Mouse (Mus musculus) small intestine, adult 2 months (tissue): ENCODE data around the gene Fbxl19. TPM values are rescaled to one million over a fixed set of nuclear protein-coding genes. Genes with fewer than 3 reads are reported as not detected.

Experiments used
- H3K27ac ChIP-seq: fragments of 200-500 bp; 2 replicates; pipeline ENCODE4 v1.5.1; 2012; ENCODE audit warnings: low read depth, low read length, control low read depth, inconsistent platforms; ENCODE audit not compliant: insufficient read depth
- H3K27me3 ChIP-seq: fragments of 200-500 bp; 2 replicates; pipeline ENCODE4 v1.6.1; 2012; ENCODE audit warnings: mild to moderate bottlenecking, moderate library complexity, low read length, inconsistent platforms; ENCODE audit not compliant: control insufficient read depth, insufficient read depth
- H3K36me3 ChIP-seq: fragments of 200-500 bp; 2 replicates; pipeline ENCODE4 v1.6.1; 2012; ENCODE audit warnings: mild to moderate bottlenecking, low read length, control low read depth, inconsistent platforms; ENCODE audit not compliant: control insufficient read depth, insufficient read depth
- H3K4me1 ChIP-seq: fragments of 200-500 bp; 2 replicates; pipeline ENCODE4 v1.6.1; 2012; ENCODE audit warnings: low read length, inconsistent platforms, mixed read lengths; ENCODE audit not compliant: control insufficient read depth, insufficient read depth, insufficient read length
- H3K4me3 ChIP-seq: fragments of 200-500 bp; 2 replicates; pipeline ENCODE4 v1.5.1; 2012; ENCODE audit warnings: low read depth, mild to moderate bottlenecking, control low read depth, inconsistent platforms, low read length, moderate library complexity
- CTCF ChIP-seq: fragments of 200-500 bp; IDR thresholded peaks from 2 replicates; pipeline ENCODE4 v1.5.1; 2012; ENCODE audit warnings: low read depth, mild to moderate bottlenecking, control low read depth, inconsistent platforms, low read length, moderate library complexity, mixed read lengths; ENCODE audit not compliant: insufficient replicate concordance, insufficient read length; ENCODE audit errors: extremely low read depth
- POLR2A ChIP-seq: fragments of 200-500 bp; IDR thresholded peaks from 2 replicates; pipeline ENCODE4 v1.6.1; 2012; ENCODE audit warnings: low read depth, mild to moderate bottlenecking, control low read depth, inconsistent platforms, low read length, moderate library complexity
- WGBS: fragments of 180-500 bp; shearing (Covaris S2); methylation state at CpG from one replicate; pipeline ENCODE4 v1.1.7; 2018; 5-methylcytosine and 5-hydroxymethylcytosine counted together
- polyA plus RNA-seq: library from polyadenylated mRNA; depleted of rRNA; stranded (reverse); fragments of >200 nt; gene quantifications from 2 replicates; pipeline ENCODE4 v1.2.3, GENCODE M21; 2012; rRNA removed

Fbxl19 gene
- 23.2 and 53.0 TPM in 2 replicates for polyA plus RNA-seq

DNA sequence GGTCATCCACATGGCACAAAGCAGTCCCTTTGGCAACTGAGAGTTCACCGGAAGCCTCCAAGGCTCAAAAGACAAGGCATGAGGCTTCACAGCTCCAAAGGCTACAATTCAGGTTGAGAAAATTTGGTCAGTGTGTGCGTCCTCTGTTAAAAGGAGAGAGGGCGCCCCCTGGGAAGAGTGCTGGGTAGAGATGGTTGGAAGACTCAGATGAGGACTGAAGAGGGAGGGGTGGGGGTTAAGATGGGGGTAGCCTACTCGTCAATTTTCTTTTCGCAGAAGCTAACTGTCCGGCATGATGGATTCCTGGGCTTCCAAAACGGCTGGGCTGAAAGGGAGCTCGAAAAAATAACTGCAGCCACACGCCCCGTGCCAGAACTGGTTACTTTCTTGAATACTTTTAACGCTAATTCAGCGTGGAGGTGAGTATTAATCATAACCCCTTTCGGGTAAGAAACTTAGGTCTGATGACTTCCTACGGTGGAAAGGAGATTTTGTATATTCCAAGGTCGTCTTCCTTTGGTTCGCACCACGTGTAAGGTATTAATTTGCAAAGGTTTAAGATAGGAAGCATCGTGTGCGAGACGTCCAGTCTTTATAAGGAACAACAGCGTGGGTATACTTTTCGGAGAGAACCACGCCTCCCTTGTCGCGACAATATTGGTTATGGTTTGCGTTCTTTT lies at the start of gene Fbxl19:
TSS of gene Fbxl19 (plus strand) at position 178 of the 680 bp plus-strand sequence.
- H3K4me3 ChIP-seq: peak within 1 kb of the TSS; percentile 96
- H3K27ac ChIP-seq: peak within 1 kb of the TSS; percentile 73
- H3K36me3 ChIP-seq: peaks cover 3% of the 10 kb centered on the region; the same call in 1 of the 2 replicates
- H3K27me3 ChIP-seq: no peaks in the 10 kb centered on the region
- H3K4me1 ChIP-seq: peaks cover 4% of the 10 kb centered on the region; the same call in 1 of the 2 replicates
- WGBS: under 1% methylated on average over 26 of the region's 26 CpGs
- TF ChIP-seq CTCF (peak; percentile 64; the same call in 1 of the 2 replicates), POLR2A (no peak)

- no peak overlapping the region for H3K27ac ChIP-seq
- WGBS: 86% methylated on average over 6 of the region's 6 CpGs
- TF ChIP-seq CTCF (no peak), POLR2A (no peak)
Measured at GRCm38 (mm10) chr7:127698986-127699385, 45.4 kb upstream of the Fbxl19 start.

DNA sequence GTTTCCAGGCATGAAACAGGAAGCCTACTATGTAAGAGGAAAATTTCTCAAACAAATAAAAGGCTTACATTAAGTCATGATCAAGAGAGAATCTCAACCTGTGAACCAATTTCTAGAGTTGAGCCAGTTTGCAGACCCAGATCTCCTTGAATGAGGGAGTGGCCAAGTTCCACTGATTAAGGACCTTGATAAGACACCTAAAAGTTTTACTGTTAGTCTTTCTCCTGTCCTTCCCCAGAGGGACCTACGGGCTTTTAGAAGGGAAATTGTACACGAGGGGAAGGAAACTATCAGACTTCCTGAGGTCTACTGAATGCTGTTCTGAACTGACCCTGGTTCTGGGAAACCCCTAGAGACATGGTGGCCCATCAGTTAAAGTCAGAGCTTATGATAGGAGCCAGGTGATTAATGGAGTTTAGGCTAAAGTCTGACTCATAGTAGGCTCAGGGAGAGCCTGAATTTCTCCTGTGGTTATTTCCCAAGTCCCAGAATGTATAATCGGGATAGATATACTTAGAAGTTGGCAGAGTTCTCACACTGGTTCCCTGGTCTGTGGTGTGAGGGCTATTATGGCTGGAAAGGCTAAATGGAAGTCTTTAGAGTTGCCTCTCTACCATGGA lies 43.5 kb upstream of the Fbxl19 start:
- Histone ChIP-seq H3K27me3 (no peaks in the 10 kb centered on the region), H3K36me3 (peaks cover 6% of the 10 kb centered on the region; the same call in 1 of the 2 replicates), H3K4me1 (no peaks in the 10 kb centered on the region), H3K27ac (no peak overlapping the region), H3K4me3 (no peak overlapping the region)
- TF ChIP-seq POLR2A (no peak), CTCF (no peak)
- 61% methylated on average over 3 of the region's 3 CpGs for WGBS

More at GRCm38 (mm10) chr7:127698986-127699385, 45.4 kb upstream of the Fbxl19 start:
- Histone ChIP-seq H3K36me3 (no peaks in the 10 kb centered on the region; the same call in 1 of the 2 replicates), H3K4me1 (no peaks in the 10 kb centered on the region), H3K4me3 (no peak overlapping the region), H3K27me3 (no peaks in the 10 kb centered on the region)

DNA sequence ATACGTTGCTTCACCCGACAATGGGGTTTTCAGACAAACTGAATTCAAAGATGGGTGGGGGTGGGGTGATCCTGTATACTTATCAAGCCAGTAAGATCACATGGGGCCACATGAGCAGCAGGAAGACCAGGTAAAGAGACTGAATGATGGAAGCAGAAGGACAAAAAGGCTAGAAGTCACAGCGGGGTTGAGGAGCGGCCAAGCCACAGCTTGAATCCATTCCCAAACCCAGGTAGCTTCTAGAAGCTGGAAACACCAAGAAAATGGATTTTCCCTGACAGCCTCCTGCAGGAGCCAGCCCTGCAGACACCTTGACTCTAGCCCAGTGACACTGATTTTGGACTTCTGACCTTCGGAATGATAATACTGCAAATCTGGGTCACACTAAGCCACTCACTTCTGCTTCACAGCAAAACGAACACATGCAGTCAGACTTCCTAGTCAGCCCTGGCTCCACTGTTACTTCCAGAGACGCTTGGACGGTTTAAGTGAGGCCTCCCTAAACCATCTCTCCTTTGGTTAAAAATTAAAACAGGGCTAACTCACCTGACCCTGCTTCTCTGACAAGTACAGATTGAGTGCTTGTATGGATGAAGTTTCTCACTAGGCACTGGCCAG lies 40.7 kb upstream of the Fbxl19 start:
- peaks cover 7% of the 10 kb centered on the region for H3K4me1 ChIP-seq
- H3K27ac ChIP-seq: no peak overlapping the region
- WGBS: 87% methylated on average over 8 of the region's 8 CpGs
- no peaks in the 10 kb centered on the region for H3K27me3 ChIP-seq
- no peak overlapping the region for H3K4me3 ChIP-seq
- peaks cover 6% of the 10 kb centered on the region; the same call in 1 of the 2 replicates for H3K36me3 ChIP-seq
- no peak for TF ChIP-seq POLR2A
- no peak for TF ChIP-seq CTCF

GRCm38 (mm10) chr7:127704598-127704997 lies 39.7 kb upstream of the Fbxl19 start:
- Histone ChIP-seq H3K36me3 (peaks cover 6% of the 10 kb centered on the region; the same call in 1 of the 2 replicates), H3K27ac (no peak overlapping the region), H3K4me1 (peaks cover 7% of the 10 kb centered on the region), H3K4me3 (no peak overlapping the region), H3K27me3 (no peaks in the 10 kb centered on the region)
- TF ChIP-seq CTCF (no peak), POLR2A (no peak)
- 86% methylated on average over 6 of the region's 6 CpGs for WGBS

GRCm38 (mm10) chr7:127705706-127706105 lies 38.6 kb upstream of the Fbxl19 start:
- no peaks in the 10 kb centered on the region for H3K27me3 ChIP-seq
- H3K27ac ChIP-seq: no peak overlapping the region
- no peak for TF ChIP-seq CTCF
- no peak for TF ChIP-seq POLR2A
- H3K4me1 ChIP-seq: peaks cover 9% of the 10 kb centered on the region
- no peak overlapping the region for H3K4me3 ChIP-seq
- WGBS: 87% methylated on average over 4 of the region's 4 CpGs
- peaks cover 6% of the 10 kb centered on the region; the same call in 1 of the 2 replicates for H3K36me3 ChIP-seq
